Mouse (Mus musculus) ES-E14 (cell line): ENCODE measurements around the gene Aplnr.

Experiments used
- CHD2 ChIP-seq: IDR thresholded peaks from 2 replicates; pipeline ENCODE4 v1.6.1; 2014; ENCODE audit warnings: mild to moderate bottlenecking, low read depth, low read length, inconsistent platforms
- HCFC1 ChIP-seq: IDR thresholded peaks from 2 replicates; pipeline ENCODE4 v1.6.1; 2012; ENCODE audit warnings: low read length, inconsistent platforms, borderline replicate concordance; ENCODE audit not compliant: insufficient read depth
- MAFK ChIP-seq: IDR thresholded peaks from 2 replicates; pipeline ENCODE4 v1.6.1; 2014; ENCODE audit warnings: mild to moderate bottlenecking, low read depth, low read length, inconsistent platforms; ENCODE audit not compliant: insufficient read depth
- ZC3H11A ChIP-seq: IDR thresholded peaks from 2 replicates; pipeline ENCODE4 v1.6.1; 2012; ENCODE audit warnings: low read depth, mild to moderate bottlenecking, inconsistent platforms, low read length, borderline replicate concordance
- ZNF384 ChIP-seq: IDR thresholded peaks from 2 replicates; pipeline ENCODE4 v1.6.1; 2012; ENCODE audit warnings: low read depth, low read length, inconsistent platforms

- TF ChIP-seq ZNF384 (no peak), MAFK (no peak), ZC3H11A (no peak), CHD2 (no peak), HCFC1 (no peak)
Observed at GRCm38 (mm10) chr2:85091325-85091724, 44.7 kb upstream of the Aplnr start.
